Mouse (Mus musculus) kidney, adult 2 months (tissue): Measurements from ENCODE around the gene Tab1.

Experiments
- CTCF ChIP-seq: fragments of 200-500 bp; conservative IDR thresholded peaks from 2 replicates; pipeline ENCODE4 v1.5.1; 2011; ENCODE audit warnings: low read depth, mild to moderate bottlenecking, control low read depth, low read length, moderate library complexity, mixed read lengths; ENCODE audit not compliant: insufficient read depth, insufficient read length
- POLR2A ChIP-seq: fragments of 200-500 bp; IDR thresholded peaks from one replicate; pipeline ENCODE4 v1.6.1; 2011; ENCODE audit warnings: low read depth, low read length, control low read depth

GRCm38 (mm10) chr15:80163716-80164115, 30.8 kb downstream of the Tab1 start:
- TF ChIP-seq CTCF, result no peak
- no peak for TF ChIP-seq POLR2A
